Mouse (Mus musculus): ENCODE measurements around the gene Zmynd15. TPM values are rescaled to one million over a fixed set of nuclear protein-coding genes. Genes with fewer than 3 reads are reported as not detected.

The Zmynd15 gene
- polyA plus RNA-seq, 1 experiment from 2014 or later: 0.28 TPM

DNA sequence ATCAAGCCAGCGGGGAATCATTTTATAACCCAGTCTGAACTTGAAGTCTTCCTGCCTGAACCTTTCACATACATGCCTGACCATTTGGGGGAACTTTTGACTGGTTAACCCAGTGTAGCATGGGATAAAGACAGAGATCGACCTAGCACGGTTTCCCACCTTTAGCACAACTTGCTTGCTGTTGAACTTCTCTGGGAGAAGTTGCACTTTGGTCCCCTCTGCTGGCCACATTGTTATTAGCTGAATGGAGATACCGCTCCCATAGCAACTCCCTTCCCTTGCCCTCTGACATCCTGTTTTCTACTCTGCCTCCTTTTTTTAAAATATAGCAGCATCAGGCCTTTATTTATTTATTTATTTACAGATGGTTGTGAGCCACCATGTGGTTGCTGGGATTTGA, 47.2 kb downstream of the Zmynd15 start:
- ATAC-seq (ENCODE audit: insufficient read depth): peak; percentile 44; the same call in 1 of the 2 replicates
- H3K4me2 ChIP-seq: no peak overlapping the region

DNA sequence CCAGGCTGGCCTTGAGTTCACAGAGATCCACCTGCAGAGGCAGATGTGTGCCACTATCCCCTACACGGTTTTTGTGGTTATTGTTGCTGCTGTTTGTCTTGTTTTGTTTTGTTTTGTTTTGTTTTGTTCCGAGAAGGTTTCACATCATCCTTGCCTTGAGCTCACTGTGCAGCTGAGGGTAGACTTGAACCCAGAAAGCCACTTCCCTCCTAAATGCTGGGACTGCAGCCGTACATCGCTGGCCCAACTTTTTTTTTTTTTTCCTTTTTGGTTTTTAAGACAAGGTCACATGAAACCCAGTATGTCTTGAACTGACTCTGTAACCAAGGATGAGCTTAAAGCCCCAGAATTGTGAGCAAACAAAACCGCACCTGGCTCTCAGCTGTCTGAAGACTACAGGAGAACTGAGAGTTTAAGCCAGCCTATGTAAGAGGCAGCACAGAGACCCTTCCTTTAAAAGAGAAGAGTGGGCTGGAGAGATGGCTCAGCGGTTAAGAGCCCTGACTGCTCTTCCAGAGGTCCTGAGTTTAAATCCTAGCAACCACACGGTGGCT, 47.8 kb downstream of the Zmynd15 start:
- no peak for ATAC-seq (ENCODE audit: insufficient read depth)
- WGBS: 65% methylated on average over 7 of the region's 7 CpGs
- DNase-seq: no peak

More for the DNA sequence above, 47.2 kb downstream of the Zmynd15 start:
- Histone ChIP-seq H3K27me3 (ENCODE audit: insufficient read depth, low read length) (no peaks in the 10 kb centered on the region), H3K4me1 (ENCODE audit: insufficient read depth) (no peaks in the 10 kb centered on the region), H3K9me3 (ENCODE audit: low read depth, low read length) (no peaks in the 10 kb centered on the region), H3K4me3 (ENCODE audit: low read depth, low read length) (no peak overlapping the region), H3K36me3 (ENCODE audit: insufficient read depth) (no peaks in the 10 kb centered on the region), H3K9ac (no peak overlapping the region), H3K27ac (ENCODE audit: low read depth) (no peak overlapping the region)
- WGBS: 18% methylated on average over 4 of the region's 4 CpGs
- TF ChIP-seq CTCF (IDR thresholded peaks at IDR 0.05; ENCODE audit: low read depth): peak; percentile 79
- peak; percentile 90 for DNase-seq

DNA sequence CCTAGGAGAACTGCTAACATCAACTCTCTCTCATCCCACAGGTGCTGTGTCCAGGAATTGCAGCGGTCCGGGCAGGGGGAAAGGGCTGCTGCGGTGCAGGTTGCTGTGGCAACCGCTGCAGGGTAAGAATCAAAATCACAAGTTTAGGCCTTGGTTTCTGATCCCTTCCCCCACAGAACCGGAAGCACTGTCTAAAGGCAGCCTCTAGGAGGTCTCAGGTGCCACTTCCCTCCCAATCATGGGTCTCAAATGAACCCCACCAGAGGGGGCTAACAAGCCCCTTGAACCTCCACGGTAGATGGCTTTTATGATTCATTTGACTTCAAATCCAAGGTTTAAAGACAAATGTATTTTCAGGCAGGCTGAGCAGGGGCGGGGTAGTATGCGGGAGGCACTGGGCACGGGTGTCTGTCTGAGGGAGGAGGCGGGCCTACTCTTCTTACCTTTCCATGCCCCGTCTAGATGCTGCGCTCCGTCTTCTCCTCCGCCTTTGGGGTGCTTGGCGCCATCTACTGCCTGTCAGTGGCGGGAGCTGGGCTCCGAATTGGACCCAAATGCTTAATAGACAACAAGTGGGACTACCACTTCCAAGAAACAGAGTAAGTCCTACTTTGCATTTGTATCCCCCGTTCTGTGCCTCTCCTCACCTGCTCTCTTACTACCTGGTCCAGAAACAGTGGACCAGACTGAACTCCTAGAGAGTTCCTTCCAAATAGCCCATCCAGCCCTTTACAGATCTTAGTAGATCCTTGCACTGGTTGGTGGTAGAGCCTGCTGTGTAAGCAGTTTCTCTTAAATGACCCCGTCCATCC, 50.7 kb downstream of the Zmynd15 start:
- Histone ChIP-seq H3K4me1 (ENCODE audit: insufficient read depth) (no peaks in the 10 kb centered on the region), H3K27me3 (ENCODE audit: insufficient read depth, low read length) (no peaks in the 10 kb centered on the region), H3K4me2 (peak overlapping the region; percentile 8; the same call in 1 of the 2 replicates), H3K9me3 (ENCODE audit: low read depth, low read length) (no peaks in the 10 kb centered on the region), H3K9ac (no peak overlapping the region), H3K36me3 (ENCODE audit: insufficient read depth) (no peaks in the 10 kb centered on the region), H3K4me3 (ENCODE audit: low read depth, low read length) (no peak overlapping the region), H3K27ac (ENCODE audit: low read depth) (no peak overlapping the region)
- peak; percentile 62; the same call in 1 of the 2 replicates for ATAC-seq (ENCODE audit: insufficient read depth)
- DNase-seq: peak; percentile 78
- peak; percentile 72 for TF ChIP-seq CTCF (IDR thresholded peaks at IDR 0.05; ENCODE audit: low read depth)
- WGBS: 7% methylated on average over 19 of the region's 19 CpGs

More for the DNA sequence above, 47.8 kb downstream of the Zmynd15 start:
- no peaks in the 10 kb centered on the region for H3K27me3 ChIP-seq (ENCODE audit: insufficient read depth, low read length)
- H3K4me2 ChIP-seq: no peak overlapping the region
- H3K36me3 ChIP-seq (ENCODE audit: insufficient read depth): no peaks in the 10 kb centered on the region
- no peak overlapping the region for H3K4me3 ChIP-seq (ENCODE audit: low read depth, low read length)
- no peaks in the 10 kb centered on the region for H3K9me3 ChIP-seq (ENCODE audit: low read depth, low read length)
- no peak for TF ChIP-seq CTCF (IDR thresholded peaks at IDR 0.05; ENCODE audit: low read depth)
- H3K4me1 ChIP-seq (ENCODE audit: insufficient read depth): no peaks in the 10 kb centered on the region
- no peak overlapping the region for H3K9ac ChIP-seq
- no peak overlapping the region for H3K27ac ChIP-seq (ENCODE audit: low read depth)

DNA sequence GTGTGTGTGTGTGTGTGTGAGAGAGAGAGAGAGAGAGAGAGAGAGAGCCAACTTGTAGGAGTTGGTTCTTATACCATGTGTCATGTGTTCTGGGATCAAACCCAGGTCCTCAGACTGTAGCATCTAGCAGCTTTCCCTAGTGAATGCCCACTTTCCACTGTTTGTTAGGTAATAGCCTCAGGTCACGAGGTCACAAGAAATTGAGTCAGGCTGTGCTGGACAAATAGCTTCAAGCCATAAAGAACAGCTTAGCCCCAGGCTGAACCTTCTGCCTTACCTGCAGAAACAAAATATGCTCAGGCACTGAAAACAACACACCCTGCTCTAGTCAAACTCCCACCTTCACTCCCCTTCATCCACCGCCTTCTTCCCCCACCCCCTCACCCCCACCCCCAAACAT, 52.0 kb downstream of the Zmynd15 start:
- H3K36me3 ChIP-seq (ENCODE audit: insufficient read depth): no peaks in the 10 kb centered on the region
- ATAC-seq (ENCODE audit: insufficient read depth): no peak
- no peaks in the 10 kb centered on the region for H3K4me1 ChIP-seq (ENCODE audit: insufficient read depth)
- no peaks in the 10 kb centered on the region for H3K9me3 ChIP-seq (ENCODE audit: low read depth, low read length)
- H3K27me3 ChIP-seq (ENCODE audit: insufficient read depth, low read length): no peaks in the 10 kb centered on the region
- no peak for TF ChIP-seq CTCF (IDR thresholded peaks at IDR 0.05; ENCODE audit: low read depth)
- H3K4me3 ChIP-seq (ENCODE audit: low read depth, low read length): no peak overlapping the region
- DNase-seq: no peak
- H3K9ac ChIP-seq: no peak overlapping the region
- no peak overlapping the region for H3K27ac ChIP-seq (ENCODE audit: low read depth)
- H3K4me2 ChIP-seq: no peak overlapping the region
- WGBS: 58% methylated on average over 2 of the region's 2 CpGs

DNA sequence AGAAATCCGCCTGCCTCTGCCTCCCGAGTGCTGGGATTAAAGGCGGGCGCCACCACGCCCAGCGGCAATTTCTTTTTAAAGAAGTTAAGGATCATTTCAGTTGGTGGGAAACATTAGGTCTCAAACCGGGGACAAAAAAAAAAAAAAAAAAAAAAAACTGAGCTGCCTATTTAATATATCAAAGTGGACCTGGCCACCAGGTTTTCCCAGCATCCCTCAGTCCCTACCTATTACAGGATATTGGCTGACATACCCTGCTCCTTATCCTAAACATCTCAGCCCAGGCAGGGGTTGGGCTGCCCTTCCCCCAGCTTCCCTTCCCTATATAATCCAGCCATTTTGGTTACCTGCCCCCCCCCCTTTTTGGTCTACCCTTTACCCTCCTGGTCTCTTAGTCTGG, 52.6 kb downstream of the Zmynd15 start:
- no peaks in the 10 kb centered on the region for H3K9me3 ChIP-seq (ENCODE audit: low read depth, low read length)
- ATAC-seq (ENCODE audit: insufficient read depth): no peak

DNA sequence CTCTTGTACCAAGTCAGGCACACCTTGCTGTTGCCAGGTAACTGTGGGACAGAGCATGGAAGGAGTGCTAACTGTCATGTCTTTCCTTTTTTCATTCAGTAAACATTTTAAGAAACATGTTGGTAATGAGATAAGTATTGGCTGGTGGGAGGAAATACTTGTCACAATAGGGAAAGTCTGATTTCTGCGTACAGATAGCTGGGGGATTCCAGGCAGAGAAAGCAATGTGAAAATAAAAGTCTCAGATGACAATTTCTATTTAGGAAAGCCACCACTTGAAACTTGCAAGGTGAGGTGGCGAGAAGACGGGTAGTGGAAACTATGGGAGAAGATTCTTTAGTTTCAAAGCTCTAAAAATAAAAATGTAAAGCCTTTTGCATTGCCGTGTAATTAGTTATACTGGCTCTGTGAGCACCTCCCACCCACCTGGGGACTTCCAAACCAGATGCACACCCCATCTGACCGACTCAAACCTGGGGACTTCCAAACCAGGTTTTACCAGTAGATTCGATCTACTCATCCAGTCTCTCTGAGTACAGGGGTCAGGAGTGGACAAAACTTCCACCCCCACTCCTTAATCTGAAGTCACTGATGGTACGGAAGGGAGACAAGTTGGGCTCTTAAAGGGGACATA, 53.6 kb downstream of the Zmynd15 start:
- Histone ChIP-seq H3K27ac (ENCODE audit: low read depth) (no peak overlapping the region), H3K9me3 (ENCODE audit: low read depth, low read length) (no peaks in the 10 kb centered on the region), H3K4me3 (ENCODE audit: low read depth, low read length) (no peak overlapping the region), H3K9ac (no peak overlapping the region), H3K4me1 (ENCODE audit: insufficient read depth) (no peaks in the 10 kb centered on the region), H3K36me3 (ENCODE audit: insufficient read depth) (no peaks in the 10 kb centered on the region), H3K27me3 (ENCODE audit: insufficient read depth, low read length) (no peaks in the 10 kb centered on the region), H3K4me2 (no peak overlapping the region)
- TF ChIP-seq CTCF (IDR thresholded peaks at IDR 0.05; ENCODE audit: low read depth): no peak
- no peak for ATAC-seq (ENCODE audit: insufficient read depth)
- 73% methylated on average over 7 of the region's 7 CpGs for WGBS
- DNase-seq: no peak

More for the DNA sequence above, 52.6 kb downstream of the Zmynd15 start:
- WGBS: 85% methylated on average over 7 of the region's 7 CpGs
- no peak overlapping the region for H3K4me2 ChIP-seq
- TF ChIP-seq CTCF (IDR thresholded peaks at IDR 0.05; ENCODE audit: low read depth): no peak
- H3K27me3 ChIP-seq (ENCODE audit: insufficient read depth, low read length): no peaks in the 10 kb centered on the region
- no peak overlapping the region for H3K9ac ChIP-seq
- no peak for DNase-seq
- no peaks in the 10 kb centered on the region for H3K36me3 ChIP-seq (ENCODE audit: insufficient read depth)
- H3K4me1 ChIP-seq (ENCODE audit: insufficient read depth): no peaks in the 10 kb centered on the region
- no peak overlapping the region for H3K4me3 ChIP-seq (ENCODE audit: low read depth, low read length)
- H3K27ac ChIP-seq (ENCODE audit: low read depth): no peak overlapping the region

DNA sequence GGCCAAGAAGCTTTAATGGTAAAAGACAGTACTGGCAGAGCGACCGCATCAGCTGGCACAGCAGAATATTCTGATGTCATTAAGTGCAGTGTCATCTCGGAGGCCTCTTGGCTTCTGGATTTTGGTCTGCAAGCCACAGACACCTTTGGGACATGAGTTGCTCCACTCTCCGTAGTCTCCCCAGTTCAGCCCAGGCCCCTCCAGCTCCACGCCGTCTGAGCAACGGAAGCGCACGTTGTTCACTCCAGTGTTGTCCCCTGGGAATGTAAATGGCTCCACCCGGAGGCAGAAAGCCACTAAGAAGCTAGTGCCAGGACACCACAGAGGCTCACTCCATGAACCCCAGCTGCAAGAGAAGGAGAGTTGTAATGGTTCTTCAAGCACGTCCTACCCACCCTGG, 54.3 kb downstream of the Zmynd15 start:
- Histone ChIP-seq H3K4me3 (ENCODE audit: low read depth, low read length) (no peak overlapping the region), H3K4me1 (ENCODE audit: insufficient read depth) (no peaks in the 10 kb centered on the region), H3K27me3 (ENCODE audit: insufficient read depth, low read length) (no peaks in the 10 kb centered on the region), H3K9ac (no peak overlapping the region), H3K36me3 (ENCODE audit: insufficient read depth) (no peaks in the 10 kb centered on the region), H3K9me3 (ENCODE audit: low read depth, low read length) (no peaks in the 10 kb centered on the region), H3K4me2 (no peak overlapping the region), H3K27ac (ENCODE audit: low read depth) (no peak overlapping the region)
- WGBS: 55% methylated on average over 11 of the region's 11 CpGs
- ATAC-seq (ENCODE audit: insufficient read depth): no peak
- DNase-seq: no peak
- TF ChIP-seq CTCF (IDR thresholded peaks at IDR 0.05; ENCODE audit: low read depth): 0 out of 2 replicates have a peak, but pooled peaks have one; percentile 4
